Mouse (Mus musculus) neural tube, embryonic 13.5 days (tissue): ENCODE data around the gene Lsm7. TPM values are rescaled to one million over a fixed set of nuclear protein-coding genes. Genes with fewer than 3 reads are reported as not detected.
A peak's percentile ranks its signal among the peaks of the same experiment; 100 is the strongest.
"Not testable (repeated sequence)": the region's sequence is repeated elsewhere in the genome, so short reads cannot be mapped to it uniquely, and the experiment has no call there.

Experiments
- ATAC-seq: fragments of 200-750 bp; cut with Nextera tagmentation; 2 replicates; pipeline ENCODE4 v1.8.0; 2017; ENCODE audit warnings: low read depth, mild to moderate bottlenecking, moderate TSS enrichment, moderate library complexity
- H3K27ac ChIP-seq: fragments of 300-500 bp; sonication (generic); replicated peaks from 2 replicates; pipeline ENCODE4 v1.5.1; 2015; ENCODE audit warnings: moderate library complexity, mild to moderate bottlenecking, inconsistent platforms
- H3K27me3 ChIP-seq: fragments of 300-500 bp; sonication (generic); 2 replicates; pipeline ENCODE4 v1.6.1; 2015; ENCODE audit warnings: mild to moderate bottlenecking, inconsistent platforms
- H3K36me3 ChIP-seq: fragments of 300-500 bp; sonication (generic); 2 replicates; pipeline ENCODE4 v1.6.1; 2015; ENCODE audit warnings: mild to moderate bottlenecking, inconsistent platforms
- H3K4me1 ChIP-seq: fragments of 300-500 bp; sonication (generic); replicated peaks from 2 replicates; pipeline ENCODE4 v1.6.1; 2015; ENCODE audit warnings: inconsistent platforms
- H3K4me2 ChIP-seq: fragments of 300-500 bp; sonication (generic); 2 replicates; pipeline ENCODE4 v1.6.1; 2015; ENCODE audit warnings: inconsistent platforms, mild to moderate bottlenecking, moderate library complexity
- H3K4me3 ChIP-seq: fragments of 300-500 bp; sonication (generic); 2 replicates; pipeline ENCODE4 v1.5.1; 2015; ENCODE audit warnings: mild to moderate bottlenecking, inconsistent platforms
- H3K9ac ChIP-seq: fragments of 300-500 bp; sonication (generic); 2 replicates; pipeline ENCODE4 v1.6.1; 2015; ENCODE audit warnings: moderate library complexity, mild to moderate bottlenecking, inconsistent platforms
- H3K9me3 ChIP-seq: fragments of 300-500 bp; sonication (generic); 2 replicates; pipeline ENCODE4 v1.6.1; 2016; ENCODE audit warnings: inconsistent platforms
- WGBS: fragments of 180-500 bp; shearing (Covaris S2); methylation state at CpG from one replicate; pipeline ENCODE4 v1.1.7; 2015; 5-methylcytosine and 5-hydroxymethylcytosine counted together
- polyA plus RNA-seq: library from polyadenylated mRNA; unstranded; fragments of >200 nt; fragmentation: Nextera tagmentation; extraction: Ambion mirVana; gene quantifications from 2 replicates; pipeline ENCODE4 v1.2.1, GENCODE M21; 2015

Gene Lsm7
- polyA plus RNA-seq, 1 experiment from 2014 or later: 218 TPM

DNA sequence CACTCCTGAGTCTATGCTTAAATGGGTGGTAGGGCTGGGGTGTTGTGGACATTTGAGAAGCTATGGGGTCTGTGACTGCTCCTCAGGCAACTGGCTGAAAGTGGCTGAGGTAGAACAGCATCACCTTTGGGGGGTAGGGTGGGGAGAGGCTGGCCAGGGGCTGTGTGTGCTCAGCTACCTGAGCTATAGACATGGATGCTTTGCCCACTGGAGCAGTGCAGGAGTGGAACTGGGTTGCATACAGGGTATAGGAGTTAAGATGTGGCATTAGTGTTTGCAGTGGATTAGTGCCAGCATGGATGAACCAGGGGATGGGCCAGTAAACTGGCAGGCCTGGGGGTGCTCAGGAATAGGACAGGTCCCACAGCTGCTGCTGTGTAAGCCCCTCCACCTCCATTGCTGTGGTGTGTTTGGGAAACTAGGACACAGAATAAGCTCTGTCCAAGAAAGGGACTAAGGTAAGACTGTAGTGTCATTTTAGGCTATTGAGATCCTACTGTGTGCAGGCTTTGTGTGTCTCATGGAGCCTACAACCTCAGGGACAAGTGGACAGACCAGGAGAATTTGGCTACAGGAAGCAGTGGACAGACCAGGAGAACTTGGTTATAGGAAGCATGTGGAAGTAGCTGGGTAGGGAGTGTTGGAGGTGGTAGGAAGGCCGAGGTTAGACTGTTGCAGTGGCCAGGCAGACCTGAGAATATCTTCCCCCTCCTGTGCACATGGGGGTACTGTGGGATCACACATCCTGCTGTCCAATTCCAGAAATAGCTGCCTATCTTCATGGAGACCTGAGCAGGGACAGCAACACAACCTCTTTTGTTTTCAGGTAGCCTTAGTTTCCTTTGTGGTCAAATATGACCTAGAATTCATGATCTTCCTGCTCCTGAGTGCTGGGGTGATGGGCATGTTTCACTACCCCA is 25.4 kb downstream of the Lsm7 start:
- WGBS: 67% methylated on average over 1 of the region's 1 CpGs
- no peak for ATAC-seq

GRCm38 (mm10) chr10:80828587-80828986 is 26.4 kb downstream of the Lsm7 start:
- H3K4me2 ChIP-seq: peak overlapping the region; percentile 100
- peaks cover 26% of the 10 kb centered on the region for H3K36me3 ChIP-seq
- H3K4me1 ChIP-seq: peaks cover 31% of the 10 kb centered on the region
- H3K9me3 ChIP-seq, H3K27ac ChIP-seq, H3K27me3 ChIP-seq, ATAC-seq: not testable (repeated sequence)
- H3K4me3 ChIP-seq: peak overlapping the region; percentile 82
- 0 out of 2 replicates have a peak overlapping the region, but pooled peaks have one; percentile 93 for H3K9ac ChIP-seq
- 86% methylated on average over 9 of the region's 9 CpGs for WGBS

More for the DNA sequence above, 25.4 kb downstream of the Lsm7 start:
- H3K4me1 ChIP-seq: peaks cover 31% of the 10 kb centered on the region
- no peaks in the 10 kb centered on the region; the same call in 1 of the 2 replicates for H3K9me3 ChIP-seq
- peaks cover 36% of the 10 kb centered on the region for H3K36me3 ChIP-seq
- no peak overlapping the region for H3K4me3 ChIP-seq
- peaks cover 17% of the 10 kb centered on the region for H3K27me3 ChIP-seq
- H3K9ac ChIP-seq: 0 out of 2 replicates have a peak overlapping the region, but pooled peaks have one; percentile 5
- no peak overlapping the region for H3K4me2 ChIP-seq
- H3K27ac ChIP-seq: no peak overlapping the region

GRCm38 (mm10) chr10:80827870-80828420 is 27.1 kb downstream of the Lsm7 start:
- WGBS: 78% methylated on average over 10 of the region's 10 CpGs
- Histone ChIP-seq H3K36me3 (peaks cover 26% of the 10 kb centered on the region), H3K27ac (no peak overlapping the region), H3K27me3 (no peaks in the 10 kb centered on the region), H3K4me1 (peaks cover 31% of the 10 kb centered on the region), H3K9me3 (no peaks in the 10 kb centered on the region), H3K9ac (peak overlapping the region; percentile 93), H3K4me2 (peak overlapping the region; percentile 100), H3K4me3 (peak overlapping the region; percentile 82)
- no peak for ATAC-seq

- peaks cover 26% of the 10 kb centered on the region for H3K36me3 ChIP-seq
- whole genome bisulfite sequencing: 8% methylated on average over 29 of the region's 29 CpGs
- ATAC-seq: no peak
- H3K27ac ChIP-seq: peak overlapping the region; percentile 94
- no peaks in the 10 kb centered on the region for H3K27me3 ChIP-seq
- H3K9ac ChIP-seq: peak overlapping the region; percentile 93
- H3K9me3 ChIP-seq: no peaks in the 10 kb centered on the region
- peak overlapping the region; percentile 82 for H3K4me3 ChIP-seq
- H3K4me1 ChIP-seq: peaks cover 31% of the 10 kb centered on the region
- peak overlapping the region; percentile 100 for H3K4me2 ChIP-seq
These were observed 27.7 kb downstream of the Lsm7 start for GRCm38 (mm10) chr10:80827063-80827869.

GRCm38 (mm10) chr10:80826151-80827062 is 28.6 kb downstream of the Lsm7 start, which contains the start of gene Oaz1:
Gene Oaz1 (plus strand): TSS chr10:80826656.
- Histone ChIP-seq H3K27ac (peak within 1 kb of the TSS; percentile 94), H3K4me2 (peak within 1 kb of the TSS; percentile 100), H3K9me3 (no peaks in the 10 kb centered on the region), H3K4me3 (peak within 1 kb of the TSS; percentile 82), H3K27me3 (no peaks in the 10 kb centered on the region), H3K36me3 (peaks cover 26% of the 10 kb centered on the region), H3K4me1 (peaks cover 31% of the 10 kb centered on the region), H3K9ac (peak within 1 kb of the TSS; percentile 93)
- under 1% methylated on average over 74 of the region's 82 CpGs for WGBS
- peak; percentile 97 for ATAC-seq

DNA sequence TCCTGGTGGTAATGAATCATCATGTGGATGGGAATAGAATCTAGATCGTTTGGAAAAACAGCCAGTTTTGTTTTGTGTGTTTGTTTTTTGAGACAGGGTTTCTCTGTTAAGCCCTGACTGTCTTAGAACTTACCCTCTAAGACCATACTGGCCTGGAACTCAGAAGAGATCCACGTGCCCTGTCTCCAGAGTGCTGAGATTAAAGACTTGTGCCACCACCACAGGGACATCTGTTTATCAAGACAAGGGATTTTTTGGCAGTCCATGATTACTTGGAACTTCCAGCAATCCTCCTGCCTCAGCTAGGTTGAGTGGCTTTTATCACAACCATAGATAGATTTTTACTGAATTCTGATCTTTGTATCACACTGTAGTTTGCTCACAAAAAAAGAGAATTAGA is 30.2 kb downstream of the Lsm7 start:
- Histone ChIP-seq H3K4me1 (peaks cover 22% of the 10 kb centered on the region), H3K27ac (no peak overlapping the region), H3K4me3 (no peak overlapping the region), H3K4me2 (no peak overlapping the region), H3K36me3 (peaks cover 12% of the 10 kb centered on the region), H3K9me3 (no peaks in the 10 kb centered on the region), H3K9ac (no peak overlapping the region), H3K27me3 (no peaks in the 10 kb centered on the region)
- no peak for ATAC-seq
- WGBS: 77% methylated on average over 2 of the region's 2 CpGs

DNA sequence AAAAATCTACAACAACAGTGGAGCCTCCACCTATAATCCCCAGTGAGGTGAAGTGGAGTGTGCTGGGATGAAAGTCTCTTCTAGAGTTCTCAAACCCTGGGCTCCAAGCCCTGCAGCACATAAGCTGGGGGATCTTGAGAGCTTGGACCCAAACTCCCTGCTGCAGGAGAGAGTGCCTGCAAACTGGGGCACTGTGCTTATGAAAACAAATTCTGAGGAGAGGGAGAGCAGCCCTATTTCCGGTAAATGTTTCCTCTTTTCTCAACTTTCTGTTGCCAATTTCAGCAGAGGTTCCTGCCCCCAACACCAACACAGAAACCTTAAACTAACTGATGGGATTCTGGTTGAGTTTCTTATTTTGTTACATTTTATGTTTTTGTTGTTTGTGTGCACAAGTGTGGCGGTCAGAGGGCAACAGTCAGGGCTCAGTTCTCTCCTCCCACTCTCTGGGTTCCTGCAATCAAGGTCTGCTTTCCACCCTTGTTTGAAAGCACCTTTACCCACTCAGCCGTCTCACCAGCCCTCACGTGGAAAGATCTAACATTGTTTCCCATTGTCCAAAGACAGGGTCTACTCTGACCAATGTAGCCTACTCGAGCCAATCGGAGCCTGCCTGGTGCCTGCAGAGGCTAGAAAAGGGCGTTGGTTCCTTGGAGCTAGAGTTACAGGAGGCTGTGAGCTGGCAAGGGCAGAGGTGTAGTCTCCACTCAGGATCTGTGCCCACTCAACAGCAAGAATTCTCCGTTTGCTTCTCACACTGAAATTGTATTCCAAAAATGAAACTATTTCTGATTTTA is 31.0 kb downstream of the Lsm7 start:
- no peak overlapping the region for H3K4me3 ChIP-seq
- no peak overlapping the region for H3K27ac ChIP-seq
- peaks cover 4% of the 10 kb centered on the region for H3K36me3 ChIP-seq
- no peaks in the 10 kb centered on the region for H3K27me3 ChIP-seq
- H3K4me1 ChIP-seq: peaks cover 15% of the 10 kb centered on the region
- no peak for ATAC-seq
- no peak overlapping the region for H3K9ac ChIP-seq
- H3K4me2 ChIP-seq: no peak overlapping the region
- WGBS: 68% methylated on average over 8 of the region's 8 CpGs
- H3K9me3 ChIP-seq: no peaks in the 10 kb centered on the region

DNA sequence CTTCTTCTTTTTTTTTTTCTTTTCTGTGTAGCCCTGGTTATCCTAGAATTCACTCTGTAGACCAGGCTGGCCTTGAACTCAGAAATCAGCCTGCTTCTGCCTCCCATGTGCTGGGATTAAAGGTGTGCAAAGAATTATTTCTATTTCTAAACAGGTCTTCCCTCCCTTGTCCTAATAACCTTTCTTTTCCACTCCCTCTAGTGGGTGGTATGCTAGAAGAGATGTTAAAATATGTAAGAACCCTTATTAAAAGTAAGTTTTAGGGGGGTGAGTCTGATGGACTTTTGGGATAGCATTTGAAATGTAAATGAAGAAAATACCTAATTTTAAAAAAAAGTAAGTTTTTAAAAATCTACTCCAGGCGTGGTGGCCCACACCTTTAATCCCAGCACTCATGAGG is 31.7 kb downstream of the Lsm7 start:
- no peaks in the 10 kb centered on the region for H3K27me3 ChIP-seq
- ATAC-seq: no peak
- peaks cover 10% of the 10 kb centered on the region for H3K4me1 ChIP-seq
- 83% methylated on average over 1 of the region's 1 CpGs for WGBS
- no peaks in the 10 kb centered on the region for H3K9me3 ChIP-seq
- H3K4me2 ChIP-seq: no peak overlapping the region
- H3K27ac ChIP-seq: no peak overlapping the region
- no peak overlapping the region for H3K4me3 ChIP-seq
- no peak overlapping the region for H3K9ac ChIP-seq
- H3K36me3 ChIP-seq: no peaks in the 10 kb centered on the region

DNA sequence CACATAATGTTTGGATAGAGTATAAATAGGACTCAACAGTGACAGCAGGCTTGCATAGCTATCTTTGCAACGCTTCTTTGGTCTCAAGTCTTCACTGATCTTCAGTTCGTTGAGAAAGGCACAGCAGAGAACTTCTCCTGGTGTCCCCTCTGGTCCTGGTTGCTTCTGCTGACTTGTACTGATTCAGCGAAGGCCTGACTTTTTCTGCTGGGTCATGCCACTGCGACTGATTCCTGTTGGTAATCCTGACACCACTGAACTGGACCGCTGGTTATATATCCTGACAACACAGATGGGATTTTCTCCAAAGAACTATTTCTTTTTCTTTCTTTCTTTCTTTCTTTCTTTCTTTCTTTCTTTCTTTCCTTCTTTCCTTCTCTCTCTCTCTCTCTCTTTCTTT is 32.5 kb downstream of the Lsm7 start:
- Histone ChIP-seq H3K9ac (no peak overlapping the region), H3K36me3 (no peaks in the 10 kb centered on the region), H3K4me2 (no peak overlapping the region), H3K27me3 (no peaks in the 10 kb centered on the region), H3K9me3 (no peaks in the 10 kb centered on the region), H3K4me3 (no peak overlapping the region), H3K27ac (no peak overlapping the region), H3K4me1 (peaks cover 2% of the 10 kb centered on the region)
- ATAC-seq: no peak
- WGBS: 86% methylated on average over 5 of the region's 5 CpGs

DNA sequence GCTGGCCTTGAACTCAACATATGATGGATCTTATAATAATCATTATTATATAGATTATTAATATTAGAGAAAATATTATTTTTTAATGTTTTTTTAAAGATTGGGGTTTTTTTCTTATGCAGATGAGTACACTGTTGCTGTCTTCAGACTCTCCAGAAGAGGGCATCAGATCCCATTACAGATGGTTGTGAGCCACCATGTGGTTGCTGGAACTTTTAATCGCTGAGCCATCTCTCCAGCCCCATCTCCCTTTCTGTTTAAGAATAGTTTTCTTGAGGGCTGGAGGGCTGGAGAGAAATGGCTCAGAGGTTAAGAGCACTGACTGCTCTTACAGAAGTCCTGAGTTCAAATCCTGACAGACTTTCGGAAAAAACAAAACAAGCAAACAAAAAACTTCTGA is 33.0 kb downstream of the Lsm7 start:
- H3K4me2 ChIP-seq: no peak overlapping the region
- no peaks in the 10 kb centered on the region for H3K27me3 ChIP-seq
- no peaks in the 10 kb centered on the region for H3K4me1 ChIP-seq
- WGBS: 34% methylated on average over 2 of the region's 2 CpGs
- no peak overlapping the region for H3K27ac ChIP-seq
- no peak overlapping the region for H3K4me3 ChIP-seq
- ATAC-seq: no peak
- H3K36me3 ChIP-seq: no peaks in the 10 kb centered on the region
- no peak overlapping the region for H3K9ac ChIP-seq
- no peaks in the 10 kb centered on the region for H3K9me3 ChIP-seq
